Mouse (Mus musculus) mesoderm, embryonic 11.5 days (tissue): ENCODE measurements around the gene Hadhb.
"Not testable (repeated sequence)": the region's sequence is repeated elsewhere in the genome, so short reads cannot be mapped to it uniquely, and the experiment has no call there.

Source experiments
- DNase-seq: peaks from one replicate; pipeline ENCODE4 v3.0.0-alpha.2; 2012; ENCODE audit warnings: low read depth, low spot score

Hadhb gene

GRCm38 (mm10) chr5:30172931-30173692 lies 18.1 kb downstream of the Hadhb start:
- DNase-seq = no peak

DNA sequence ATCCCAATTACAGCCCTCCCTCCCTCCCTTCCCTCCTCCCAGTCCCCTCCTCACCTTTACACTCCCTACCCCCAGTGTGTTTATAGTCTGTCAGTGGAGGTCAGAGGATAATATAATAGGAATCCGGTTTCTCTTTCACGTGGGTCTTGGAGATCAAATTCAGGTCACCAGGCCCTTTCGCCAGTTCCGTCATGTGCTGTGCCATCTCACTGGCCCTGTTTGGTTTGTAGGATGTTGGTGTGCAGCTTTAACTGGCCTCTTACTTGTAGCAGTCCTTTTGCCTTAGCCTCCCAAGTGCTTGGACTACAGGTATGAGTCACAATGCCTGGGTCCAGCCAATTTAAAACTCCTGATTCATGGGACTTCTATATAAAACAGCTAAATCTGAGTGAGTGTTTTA lies 20.8 kb downstream of the Hadhb start:
- DNase-seq = no peak

- no peak for DNase-seq
These were observed 32.8 kb downstream of the Hadhb start for GRCm38 (mm10) chr5:30187687-30188485.

GRCm38 (mm10) chr5:30192452-30192851 lies 37.4 kb downstream of the Hadhb start:
- DNase-seq = no peak

DNA sequence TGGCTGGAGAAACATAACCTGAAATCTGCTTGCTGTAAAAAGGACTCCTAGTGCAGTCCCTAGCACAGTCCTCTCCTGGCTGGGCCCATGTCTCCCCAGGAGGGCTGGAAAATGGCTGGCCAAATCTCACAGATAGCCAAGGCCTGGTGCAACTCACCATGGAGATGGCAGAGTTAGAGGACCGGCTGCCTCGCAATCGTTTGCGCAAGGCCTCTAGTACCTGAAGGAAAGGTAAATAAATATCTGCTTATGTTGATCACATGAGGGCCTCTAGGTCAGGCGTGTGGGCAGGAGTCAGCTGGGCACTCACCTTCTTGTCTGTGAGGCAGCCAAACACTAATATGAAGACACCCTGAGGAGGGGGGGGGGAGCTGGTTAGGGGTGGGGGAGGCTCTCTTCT lies 40.3 kb downstream of the Hadhb start:
- DNase-seq = no peak

DNA sequence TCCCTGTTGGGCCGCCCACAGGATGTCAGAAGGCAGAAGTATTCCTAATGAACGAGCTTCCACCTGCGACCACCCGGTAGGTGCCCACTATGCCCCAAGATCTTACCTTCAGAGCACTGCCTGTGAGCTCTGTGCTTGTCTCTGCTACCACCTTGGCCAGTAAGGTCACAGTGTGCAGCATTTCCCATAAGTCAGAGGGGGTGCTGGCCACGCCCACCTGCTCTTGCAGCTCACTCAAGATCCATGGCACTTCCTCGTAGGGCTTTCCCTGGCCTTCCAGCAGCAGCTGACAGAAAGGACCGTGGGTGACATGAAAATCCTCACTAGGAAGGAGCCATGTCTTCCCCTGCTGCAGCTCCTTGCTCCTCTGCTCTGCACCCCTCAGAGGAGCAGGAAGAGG lies 43.2 kb downstream of the Hadhb start:
- no peak for DNase-seq

- DNase-seq = no peak
These were observed 46.5 kb downstream of the Hadhb start for GRCm38 (mm10) chr5:30201521-30201920.

- DNase-seq = no peak
These were observed 47.2 kb downstream of the Hadhb start for GRCm38 (mm10) chr5:30202221-30202620.

GRCm38 (mm10) chr5:30203216-30203885 lies 48.3 kb downstream of the Hadhb start:
- DNase-seq = no peak

DNA sequence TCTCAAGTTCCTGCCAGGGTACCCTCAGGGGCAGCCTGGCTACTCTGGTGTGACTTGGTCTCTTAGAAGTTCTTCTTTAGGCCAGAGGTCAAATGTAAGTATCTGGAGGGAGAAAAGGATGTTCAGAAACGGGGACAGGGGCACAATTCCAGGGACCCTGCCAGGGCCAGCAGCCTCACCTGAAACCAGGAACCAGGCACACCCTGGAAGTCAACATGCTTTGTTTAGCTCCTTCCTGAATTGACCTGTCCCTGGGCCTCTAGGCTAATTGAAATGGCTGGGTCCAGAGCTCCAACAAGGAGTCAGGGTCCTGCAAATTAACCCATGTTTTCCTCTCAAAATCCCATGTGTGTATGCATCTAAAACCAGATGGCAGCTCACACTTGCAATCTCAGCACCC lies 49.4 kb downstream of the Hadhb start:
- no peak for DNase-seq

GRCm38 (mm10) chr5:30205034-30205433 lies 50.0 kb downstream of the Hadhb start:
- DNase-seq = no peak

- DNase-seq = no peak
These were observed 50.4 kb downstream of the Hadhb start, which contains the start of gene Adgrf3 for GRCm38 (mm10) chr5:30205493-30205892. TSS of gene Adgrf3 (minus strand) at chr5:30205722.

GRCm38 (mm10) chr5:30207276-30207675 lies 52.2 kb downstream of the Hadhb start:
- peak; percentile 29 for DNase-seq

DNA sequence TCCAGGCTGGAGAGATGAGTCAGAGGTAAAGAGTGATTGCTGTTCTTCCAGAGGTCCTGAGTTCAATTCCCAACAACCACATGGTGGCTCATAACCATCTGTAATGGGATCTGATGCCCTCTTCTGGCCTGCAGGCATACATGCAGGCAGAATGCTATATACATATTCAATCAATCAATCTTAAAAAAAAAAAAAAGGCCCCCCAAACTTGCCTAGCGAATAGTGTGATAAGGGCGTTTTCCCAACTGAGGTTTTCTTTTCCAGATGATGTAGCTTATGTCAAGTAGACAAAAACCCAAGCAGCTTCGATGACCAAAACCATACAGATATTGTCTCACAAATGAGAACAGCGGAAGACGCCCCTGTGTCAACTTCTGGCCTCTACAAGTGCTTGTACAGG lies 55.7 kb downstream of the Hadhb start:
- not testable (repeated sequence) for DNase-seq

DNA sequence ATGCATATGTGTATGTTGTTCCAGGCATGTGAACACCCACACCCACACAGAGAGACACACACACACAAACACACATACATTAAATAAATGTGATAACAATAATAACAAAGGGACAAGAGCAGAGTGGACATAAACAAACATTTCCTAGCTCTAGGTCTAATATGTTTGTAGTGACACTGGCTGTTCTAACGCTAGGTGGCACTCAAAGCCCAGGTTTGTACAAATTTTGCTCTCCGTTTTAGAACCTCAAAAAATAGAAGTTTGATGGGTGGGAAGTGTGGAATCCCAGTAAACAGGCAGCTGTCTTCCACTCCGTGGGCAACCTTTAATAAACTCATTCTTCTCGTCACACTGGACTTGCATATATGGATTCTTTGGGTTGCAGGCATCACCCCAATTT lies 59.8 kb downstream of the Hadhb start:
- peak; percentile 58 for DNase-seq

DNA sequence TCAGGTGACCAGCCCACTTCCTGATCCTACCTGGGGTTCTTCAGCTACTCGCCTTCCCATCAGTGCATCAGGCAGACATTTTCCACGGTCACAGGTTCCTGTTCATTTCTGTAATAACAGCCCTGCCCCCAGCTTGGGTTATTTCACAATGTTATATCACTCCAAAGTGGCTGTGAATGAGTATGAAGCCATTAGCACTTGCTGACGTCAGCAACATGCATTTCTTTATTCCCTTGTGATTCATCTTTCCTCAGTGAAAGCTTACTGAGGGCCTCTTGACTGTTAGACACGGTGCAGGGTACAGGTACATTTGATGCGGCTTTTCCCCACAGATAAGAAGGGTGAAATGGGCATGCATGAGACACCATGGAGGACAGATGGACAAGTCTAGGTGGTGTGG lies 60.9 kb downstream of the Hadhb start:
- no peak for DNase-seq

GRCm38 (mm10) chr5:30219715-30220114 lies 64.7 kb downstream of the Hadhb start:
- no peak for DNase-seq

DNA sequence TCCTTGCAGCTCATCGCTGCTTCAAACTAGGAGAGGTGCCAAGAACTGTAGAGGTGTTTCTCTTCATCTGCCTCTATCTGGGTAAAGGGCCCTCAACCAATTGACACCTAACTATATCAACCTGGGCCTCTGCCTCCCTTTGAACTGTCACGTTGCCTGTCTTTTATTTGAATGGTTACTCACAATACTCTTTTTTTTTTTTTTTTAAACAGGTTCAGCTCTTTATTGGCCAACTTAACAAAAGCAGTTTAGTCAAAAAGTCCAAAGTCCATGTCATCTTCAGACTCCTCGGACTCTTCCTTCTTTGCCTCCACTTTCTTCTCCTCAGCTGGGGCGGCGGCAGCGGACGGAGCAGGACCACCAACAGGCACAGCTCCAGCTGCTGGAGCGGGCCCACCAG lies 65.6 kb downstream of the Hadhb start:
- no peak for DNase-seq

GRCm38 (mm10) chr5:30222681-30223080 lies 67.6 kb downstream of the Hadhb start:
- DNase-seq = no peak

DNA sequence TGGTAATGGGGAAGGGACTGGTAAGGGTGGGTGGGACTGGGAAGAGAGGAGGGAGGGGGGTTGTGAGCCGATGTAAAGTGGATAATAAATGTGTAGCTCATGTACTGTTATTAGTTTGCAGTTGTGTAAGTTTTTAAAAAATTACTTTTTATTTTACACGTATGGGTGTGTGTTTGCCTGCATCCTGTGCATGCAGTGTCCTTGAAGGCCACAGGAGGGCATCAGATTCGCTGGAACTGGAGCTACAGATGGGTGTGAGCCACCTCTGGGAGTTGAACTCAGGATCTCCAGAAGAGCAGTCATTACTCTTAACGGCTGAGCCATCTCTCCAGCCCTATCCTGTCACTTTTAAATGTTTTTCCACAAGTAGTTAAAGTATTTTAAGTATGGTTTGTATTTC lies 75.9 kb downstream of the Hadhb start:
- DNase-seq = no peak

- no peak for DNase-seq
These were observed 76.8 kb downstream of the Hadhb start for GRCm38 (mm10) chr5:30231891-30232270.

DNA sequence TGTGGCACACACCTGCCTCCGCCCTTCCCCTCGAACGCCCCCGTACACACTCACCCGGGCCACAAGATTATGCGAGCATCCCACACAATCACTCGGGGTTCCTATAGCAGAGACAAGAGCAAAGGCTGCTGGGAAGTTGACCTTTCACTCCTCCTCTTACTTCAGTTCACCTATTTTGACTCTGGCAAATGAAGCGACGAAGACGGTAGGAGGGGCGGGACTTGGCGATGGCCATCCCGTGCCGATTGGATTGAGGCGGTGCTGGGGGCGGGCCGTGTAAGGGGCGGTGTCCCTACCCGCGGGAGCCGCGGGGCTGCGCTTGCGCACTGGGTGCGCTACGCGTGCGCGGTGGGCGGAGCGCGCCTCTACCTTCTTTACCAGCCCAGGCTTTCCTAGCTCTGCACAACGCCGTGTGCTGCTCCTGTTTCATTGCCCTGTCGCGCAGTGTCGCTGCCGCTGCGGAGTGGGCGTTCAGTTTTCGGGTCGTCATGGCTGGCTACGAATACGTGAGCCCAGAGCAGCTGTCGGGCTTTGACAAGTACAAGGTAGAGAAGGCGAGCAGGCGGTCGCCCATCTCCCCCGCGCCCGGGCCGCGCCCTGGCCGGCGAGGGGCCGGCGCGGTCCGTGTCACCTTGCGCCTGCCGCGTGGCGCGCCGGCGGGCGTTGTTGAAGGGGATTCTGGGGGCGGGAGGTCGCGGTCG lies 77.4 kb downstream of the Hadhb start, which contains the start of gene Selenoi:
Gene Selenoi, plus strand, starts transcription at position 311 of the 701 bp plus-strand sequence.
- DNase-seq = peak; percentile 98
